Mouse (Mus musculus) common myeloid progenitor, adult 5-6 weeks (primary cell): Measurements from ENCODE around the gene Vps8. TPM values are rescaled to one million over a fixed set of nuclear protein-coding genes. Genes with fewer than 3 reads are reported as not detected.

Source experiments
- total RNA-seq: library from RNA; stranded (forward); fragments of 200-1000, 187-1606 nt; gene quantifications from 2 replicates; pipeline ENCODE4 v1.2.3, GENCODE M21; 2017

Gene Vps8
- total RNA-seq, 1 experiment from 2014 or later = 26.0 TPM

Other genes starting within 250 kb of the Vps8 start
- not detected in 2 replicates for gene Ephb3, start 218.4 kb upstream of the Vps8 start, total RNA-seq